Mouse (Mus musculus): ENCODE data around the gene Plxnb3. TPM values are rescaled to one million over a fixed set of nuclear protein-coding genes. Genes with fewer than 3 reads are reported as not detected.

The Plxnb3 gene
- polyA plus RNA-seq, 1 experiment, result 1.4 TPM

GRCm38 (mm10) chrX:73774802-73775483 is 18.1 kb downstream of the Plxnb3 start:
- WGBS, result 72% methylated on average over 10 of the region's 10 CpGs
- Histone ChIP-seq H3K4me3 (replicated peaks; ENCODE audit: extremely low read depth, low read depth, low read length) (no peak overlapping the region), H3K4me1 (ENCODE audit: control insufficient read depth, insufficient read depth, low read length) (no peaks in the 10 kb centered on the region)
- no peak for TF ChIP-seq CTCF (IDR thresholded peaks at IDR 0.05; ENCODE audit: insufficient read depth, low read length)
- 0 out of 2 replicates have a peak, but pooled peaks have one; percentile 5 for TF ChIP-seq POLR2A (IDR thresholded peaks at IDR 0.05; ENCODE audit: borderline replicate concordance, extremely low read depth, low read depth, low read length)
- DNase-seq, result no peak

GRCm38 (mm10) chrX:73782227-73782626 is 25.3 kb downstream of the Plxnb3 start:
- TF ChIP-seq CTCF (IDR thresholded peaks at IDR 0.05; ENCODE audit: insufficient read depth, low read length) (no peak), POLR2A (IDR thresholded peaks at IDR 0.05; ENCODE audit: borderline replicate concordance, extremely low read depth, low read depth, low read length) (no peak)

GRCm38 (mm10) chrX:73785666-73786065 is 28.8 kb downstream of the Plxnb3 start:
- DNase-seq, result no peak
- no peak for TF ChIP-seq CTCF (IDR thresholded peaks at IDR 0.05; ENCODE audit: insufficient read depth, low read length)
- TF ChIP-seq POLR2A (IDR thresholded peaks at IDR 0.05; ENCODE audit: borderline replicate concordance, extremely low read depth, low read depth, low read length), result no peak
- Histone ChIP-seq H3K4me1 (ENCODE audit: control insufficient read depth, insufficient read depth, low read length) (no peaks in the 10 kb centered on the region; the same call in 1 of the 2 replicates), H3K4me3 (replicated peaks; ENCODE audit: extremely low read depth, low read depth, low read length) (peak overlapping the region; percentile 98)

More at GRCm38 (mm10) chrX:73782227-73782626, 25.3 kb downstream of the Plxnb3 start:
- 73% methylated on average over 3 of the region's 3 CpGs for WGBS
- no peaks in the 10 kb centered on the region; the same call in 1 of the 2 replicates for H3K4me1 ChIP-seq (ENCODE audit: control insufficient read depth, insufficient read depth, low read length)
- DNase-seq, result no peak
- no peak overlapping the region for H3K4me3 ChIP-seq (replicated peaks; ENCODE audit: extremely low read depth, low read depth, low read length)

- peak; percentile 83; the same call in 1 of the 2 replicates for TF ChIP-seq POLR2A (IDR thresholded peaks at IDR 0.05; ENCODE audit: borderline replicate concordance, extremely low read depth, low read depth, low read length)
- TF ChIP-seq CTCF (IDR thresholded peaks at IDR 0.05; ENCODE audit: insufficient read depth, low read length), result no peak
- Histone ChIP-seq H3K4me1 (ENCODE audit: control insufficient read depth, insufficient read depth, low read length) (no peaks in the 10 kb centered on the region; the same call in 1 of the 2 replicates), H3K4me3 (replicated peaks; ENCODE audit: extremely low read depth, low read depth, low read length) (peak within 1 kb of the TSS; percentile 98)
- WGBS, result 28% methylated on average over 52 of the region's 52 CpGs
- peak; percentile 91 for DNase-seq
Measured at GRCm38 (mm10) chrX:73786364-73787224, 29.7 kb downstream of the Plxnb3 start, which contains the start of the genes Idh3g and Ssr4. Gene Idh3g (minus strand): TSS chrX:73786897. Gene Ssr4 (plus strand): TSS chrX:73787028.

GRCm38 (mm10) chrX:73787225-73787558 is 30.3 kb downstream of the Plxnb3 start:
- Histone ChIP-seq H3K4me3 (replicated peaks; ENCODE audit: extremely low read depth, low read depth, low read length) (peak overlapping the region; percentile 80), H3K4me1 (ENCODE audit: control insufficient read depth, insufficient read depth, low read length) (no peaks in the 10 kb centered on the region; the same call in 1 of the 2 replicates)
- no peak for TF ChIP-seq POLR2A (IDR thresholded peaks at IDR 0.05; ENCODE audit: borderline replicate concordance, extremely low read depth, low read depth, low read length)
- TF ChIP-seq CTCF (IDR thresholded peaks at IDR 0.05; ENCODE audit: insufficient read depth, low read length), result no peak
- WGBS, result 30% methylated on average over 22 of the region's 22 CpGs
- DNase-seq, result no peak

GRCm38 (mm10) chrX:73788501-73788900 is 31.6 kb downstream of the Plxnb3 start:
- H3K4me3 ChIP-seq (replicated peaks; ENCODE audit: extremely low read depth, low read depth, low read length), result no peak overlapping the region
- WGBS, result 91% methylated on average over 1 of the region's 1 CpGs
- DNase-seq, result no peak
- TF ChIP-seq POLR2A (IDR thresholded peaks at IDR 0.05; ENCODE audit: borderline replicate concordance, extremely low read depth, low read depth, low read length) (no peak), CTCF (IDR thresholded peaks at IDR 0.05; ENCODE audit: insufficient read depth, low read length) (no peak)
- no peaks in the 10 kb centered on the region; the same call in 1 of the 2 replicates for H3K4me1 ChIP-seq (ENCODE audit: control insufficient read depth, insufficient read depth, low read length)

GRCm38 (mm10) chrX:73793039-73793438 is 36.1 kb downstream of the Plxnb3 start:
- no peaks in the 10 kb centered on the region for H3K4me1 ChIP-seq (ENCODE audit: control insufficient read depth, insufficient read depth, low read length)
- TF ChIP-seq CTCF (IDR thresholded peaks at IDR 0.05; ENCODE audit: insufficient read depth, low read length), result no peak
- TF ChIP-seq POLR2A (IDR thresholded peaks at IDR 0.05; ENCODE audit: borderline replicate concordance, extremely low read depth, low read depth, low read length), result no peak
- H3K4me3 ChIP-seq (replicated peaks; ENCODE audit: extremely low read depth, low read depth, low read length), result no peak overlapping the region
- DNase-seq, result no peak

GRCm38 (mm10) chrX:73793505-73793904 is 36.6 kb downstream of the Plxnb3 start:
- no peak for DNase-seq
- TF ChIP-seq CTCF (IDR thresholded peaks at IDR 0.05; ENCODE audit: insufficient read depth, low read length), result no peak
- no peak for TF ChIP-seq POLR2A (IDR thresholded peaks at IDR 0.05; ENCODE audit: borderline replicate concordance, extremely low read depth, low read depth, low read length)
- Histone ChIP-seq H3K4me3 (replicated peaks; ENCODE audit: extremely low read depth, low read depth, low read length) (no peak overlapping the region), H3K4me1 (ENCODE audit: control insufficient read depth, insufficient read depth, low read length) (no peaks in the 10 kb centered on the region)
- 57% methylated on average over 1 of the region's 1 CpGs for WGBS

GRCm38 (mm10) chrX:73797511-73797910 is 40.6 kb downstream of the Plxnb3 start:
- Histone ChIP-seq H3K4me3 (replicated peaks; ENCODE audit: extremely low read depth, low read depth, low read length) (no peak overlapping the region), H3K4me1 (ENCODE audit: control insufficient read depth, insufficient read depth, low read length) (no peaks in the 10 kb centered on the region)
- TF ChIP-seq POLR2A (IDR thresholded peaks at IDR 0.05; ENCODE audit: borderline replicate concordance, extremely low read depth, low read depth, low read length), result no peak
- WGBS, result 90% methylated on average over 2 of the region's 2 CpGs
- no peak for DNase-seq

Data from lung, adult 2 months (tissue).